Mouse (Mus musculus) heart, embryonic 12.5 days (tissue): ENCODE results near the gene Gm7030. TPM values are rescaled to one million over a fixed set of nuclear protein-coding genes. Genes with fewer than 3 reads are reported as not detected.
"Not testable (repeated sequence)": the region's sequence is repeated elsewhere in the genome, so short reads cannot be mapped to it uniquely, and the experiment has no call there.

Experiments
- ATAC-seq: fragments of 200-750 bp; cut with Nextera tagmentation; 2 replicates; pipeline ENCODE4 v1.8.0; 2017; ENCODE audit warnings: moderate TSS enrichment, moderate library complexity; ENCODE audit not compliant: insufficient number of reproducible peaks, low FRiP score
- H3K27ac ChIP-seq: fragments of 300-500 bp; sonication (generic); 2 replicates; pipeline ENCODE4 v1.5.1; 2016; ENCODE audit warnings: mild to moderate bottlenecking, moderate library complexity; ENCODE audit not compliant: poor library complexity, severe bottlenecking
- H3K27me3 ChIP-seq: fragments of 300-500 bp; sonication (generic); replicated peaks from 2 replicates; pipeline ENCODE4 v1.6.1; 2016; ENCODE audit warnings: mild to moderate bottlenecking, moderate library complexity
- H3K36me3 ChIP-seq: fragments of 300-500 bp; sonication (generic); 2 replicates; pipeline ENCODE4 v1.6.1; 2016; ENCODE audit warnings: mild to moderate bottlenecking, moderate library complexity
- H3K4me1 ChIP-seq: fragments of 300-500 bp; sonication (generic); replicated peaks from 2 replicates; pipeline ENCODE4 v1.6.1; 2016; ENCODE audit warnings: mild to moderate bottlenecking
- H3K4me2 ChIP-seq: fragments of 300-500 bp; sonication (generic); 2 replicates; pipeline ENCODE4 v1.6.1; 2016; ENCODE audit warnings: mild to moderate bottlenecking, moderate library complexity
- H3K4me3 ChIP-seq: fragments of 300-500 bp; sonication (generic); 2 replicates; pipeline ENCODE4 v1.5.1; 2016; ENCODE audit warnings: mild to moderate bottlenecking
- H3K9ac ChIP-seq: fragments of 300-500 bp; sonication (generic); 2 replicates; pipeline ENCODE4 v1.6.1; 2016; ENCODE audit warnings: mild to moderate bottlenecking, moderate library complexity
- H3K9me3 ChIP-seq: fragments of 300-500 bp; sonication (generic); replicated peaks from 2 replicates; pipeline ENCODE4 v1.6.1; 2016; ENCODE audit warnings: mild to moderate bottlenecking, moderate library complexity
- WGBS: fragments of 180-500 bp; shearing (Covaris S2); methylation state at CpG from one replicate; pipeline ENCODE4 v1.1.7; 2016; 5-methylcytosine and 5-hydroxymethylcytosine counted together
- polyA plus RNA-seq: library from polyadenylated mRNA; unstranded; fragments of >200 nt; fragmentation: Nextera tagmentation; extraction: Ambion mirVana; gene quantifications from 2 replicates; pipeline ENCODE4 v1.2.1, GENCODE M21; 2016

The Gm7030 gene
- polyA plus RNA-seq, 1 experiment from 2014 or later: not detected

DNA sequence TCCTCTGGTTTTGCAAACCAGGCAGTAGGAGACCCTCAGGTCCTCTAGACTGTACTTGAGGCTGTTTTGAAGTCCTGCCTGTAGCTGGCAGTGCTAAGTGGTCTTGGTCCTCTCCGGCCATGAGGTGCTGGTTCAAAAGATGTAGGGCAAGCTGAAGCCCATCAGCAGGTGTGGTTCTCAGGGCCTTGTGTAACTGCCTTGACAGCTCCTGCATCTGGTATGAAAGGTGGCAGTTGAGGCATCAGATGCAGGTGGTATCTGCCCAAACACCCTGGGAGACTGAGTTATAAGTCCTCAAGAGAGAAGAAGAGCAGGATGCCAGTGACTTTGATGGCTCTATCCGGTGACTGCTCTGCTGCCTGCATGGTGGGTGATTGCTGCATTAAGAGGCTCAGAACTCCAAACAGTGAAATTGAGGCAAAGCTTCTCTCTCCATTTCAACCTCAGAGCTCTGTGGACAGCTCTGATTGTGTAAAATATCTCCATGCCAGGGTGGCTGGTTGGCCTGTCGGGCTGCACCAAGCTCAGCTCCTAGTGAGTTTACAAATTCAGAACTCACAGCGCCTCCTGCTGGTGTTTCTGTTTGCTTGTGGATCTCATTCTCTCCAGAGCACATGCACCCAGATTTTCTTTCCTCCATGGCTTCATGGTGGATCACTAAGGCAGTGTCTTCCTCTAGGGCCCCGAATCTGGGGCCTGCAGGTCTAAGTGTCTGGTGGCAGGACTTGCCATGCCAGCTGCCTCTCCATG lies 2.5 kb upstream of the Gm7030 start:
- H3K4me3 ChIP-seq: no peak overlapping the region
- H3K9ac ChIP-seq: no peak overlapping the region
- H3K36me3 ChIP-seq: no peaks in the 10 kb centered on the region
- 62% methylated on average over 5 of the region's 5 CpGs for WGBS
- ATAC-seq: no peak
- no peak overlapping the region for H3K4me2 ChIP-seq
- H3K4me1 ChIP-seq: no peaks in the 10 kb centered on the region
- peaks cover 70% of the 10 kb centered on the region for H3K27me3 ChIP-seq
- no peaks in the 10 kb centered on the region for H3K9me3 ChIP-seq
- no peak overlapping the region for H3K27ac ChIP-seq

DNA sequence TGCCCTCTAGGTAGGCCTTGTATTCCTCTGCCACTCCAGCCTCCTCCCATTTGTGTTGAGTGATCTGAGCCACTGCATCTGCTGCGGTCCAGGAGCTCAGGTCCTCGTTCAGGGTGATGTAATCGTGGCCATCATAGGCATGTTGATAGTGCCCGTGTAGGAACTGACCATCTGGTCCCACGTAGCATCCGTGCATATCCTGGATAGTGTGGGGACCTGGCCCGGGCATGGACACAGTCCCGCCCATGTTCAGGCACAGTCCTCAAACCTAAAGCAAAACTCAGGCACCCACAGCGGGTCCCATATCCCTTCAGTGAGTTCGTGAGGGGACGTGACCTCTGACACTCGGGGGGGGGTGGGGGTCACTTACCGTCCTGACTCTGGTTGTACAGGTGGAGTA lies 700 bp downstream of the Gm7030 start:
- WGBS: 50% methylated on average over 12 of the region's 13 CpGs
- H3K36me3 ChIP-seq, H3K4me1 ChIP-seq, H3K9ac ChIP-seq, ATAC-seq, H3K4me2 ChIP-seq, H3K4me3 ChIP-seq, H3K9me3 ChIP-seq, H3K27ac ChIP-seq: not testable (repeated sequence)
- H3K27me3 ChIP-seq: peaks cover 55% of the 10 kb centered on the region

DNA sequence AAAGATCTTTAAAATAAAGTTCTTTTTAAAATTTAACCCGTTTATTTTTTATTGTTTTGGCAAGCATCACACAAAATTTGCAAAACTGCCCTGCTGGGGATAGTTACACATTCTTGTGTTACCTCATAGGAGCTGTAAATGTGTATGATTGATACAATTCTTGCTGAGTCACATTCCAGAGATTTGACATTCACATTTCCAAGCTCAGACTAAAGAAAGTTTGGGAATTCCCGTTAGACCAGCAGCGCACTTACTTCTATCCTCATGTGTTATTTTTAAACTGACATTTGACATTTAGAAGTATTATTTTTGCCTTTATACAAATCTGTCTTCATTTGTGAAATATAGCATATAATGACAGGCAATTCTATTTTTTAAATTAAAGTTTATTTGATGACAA lies 5.1 kb downstream of the Gm7030 start:
- WGBS: 70% methylated on average over 3 of the region's 3 CpGs
- H3K27me3 ChIP-seq: peaks cover 56% of the 10 kb centered on the region
- H3K27ac ChIP-seq, ATAC-seq, H3K36me3 ChIP-seq, H3K9ac ChIP-seq, H3K9me3 ChIP-seq, H3K4me3 ChIP-seq, H3K4me1 ChIP-seq, H3K4me2 ChIP-seq: not testable (repeated sequence)

DNA sequence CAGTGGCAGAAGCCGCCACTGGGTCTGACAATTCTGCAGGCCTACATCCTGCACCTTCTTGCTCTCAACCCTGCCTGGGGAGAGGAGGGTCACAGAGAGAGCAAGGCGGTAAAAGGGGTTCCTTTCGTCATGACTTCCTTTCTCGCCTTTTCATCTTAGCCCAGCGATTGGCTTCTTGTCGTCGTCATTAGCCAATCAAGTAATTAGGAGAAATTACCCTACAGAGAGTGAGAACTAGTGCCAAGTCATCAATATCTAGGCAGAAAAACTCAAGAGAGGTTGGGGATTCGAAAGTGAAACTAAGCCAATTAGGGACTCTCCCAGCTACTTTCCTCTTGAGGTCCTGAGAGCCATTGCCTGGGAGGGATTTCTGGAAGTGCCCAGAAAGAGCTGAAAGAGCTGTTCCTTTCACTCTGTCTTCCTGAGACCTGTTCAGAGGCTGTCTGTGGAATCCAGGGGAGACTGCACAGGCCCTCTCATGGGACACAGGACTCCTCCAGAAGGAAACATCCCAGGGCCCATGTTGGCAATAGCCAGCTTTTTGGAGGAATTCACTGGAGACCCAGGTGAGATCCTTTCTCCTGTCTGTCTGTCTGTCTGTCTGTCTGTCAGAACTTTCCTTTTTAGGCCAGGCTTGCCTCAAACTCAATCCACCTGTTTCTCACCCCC lies 7.7 kb downstream of the Gm7030 start, which contains the start of gene Gm19684:
Gene Gm19684 (plus strand): TSS at position 327 of the 669 bp plus-strand sequence.
- ATAC-seq: peak; percentile 53
- H3K36me3 ChIP-seq, H3K27ac ChIP-seq, H3K9me3 ChIP-seq, H3K4me1 ChIP-seq, H3K9ac ChIP-seq: not testable (repeated sequence)
- peak within 1 kb of the TSS; percentile 52 for H3K4me2 ChIP-seq
- peaks cover 57% of the 10 kb centered on the region for H3K27me3 ChIP-seq
- WGBS: 7% methylated on average over 8 of the region's 8 CpGs
- H3K4me3 ChIP-seq: peak within 1 kb of the TSS; percentile 29

DNA sequence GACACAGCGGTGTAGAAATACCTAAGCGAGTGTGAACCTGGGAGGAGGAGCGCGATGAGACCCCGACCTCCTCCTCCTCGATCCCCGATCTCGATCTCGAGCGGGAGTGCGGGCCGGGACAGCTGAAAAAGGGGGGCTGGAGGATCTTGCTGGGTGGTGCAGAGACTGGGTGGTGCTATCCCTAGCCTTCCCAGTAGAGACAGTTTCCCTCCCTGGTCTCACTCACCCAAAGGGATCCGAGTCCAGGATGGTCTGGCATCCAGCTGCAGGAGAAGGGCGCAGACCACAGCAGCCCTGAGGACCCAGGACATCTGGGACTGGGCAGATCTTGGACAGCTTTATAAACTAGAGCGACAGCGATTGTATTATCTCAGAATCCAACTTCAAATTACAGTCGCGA lies 8.4 kb downstream of the Gm7030 start:
- H3K36me3 ChIP-seq, H3K27ac ChIP-seq, H3K4me1 ChIP-seq, H3K9ac ChIP-seq, H3K9me3 ChIP-seq: not testable (repeated sequence)
- Histone ChIP-seq H3K27me3 (peaks cover 62% of the 10 kb centered on the region), H3K4me2 (peak overlapping the region; percentile 52), H3K4me3 (peak overlapping the region; percentile 29)
- WGBS: 18% methylated on average over 18 of the region's 18 CpGs
- 0 out of 2 replicates have a peak, but pooled peaks have one; percentile 48 for ATAC-seq

DNA sequence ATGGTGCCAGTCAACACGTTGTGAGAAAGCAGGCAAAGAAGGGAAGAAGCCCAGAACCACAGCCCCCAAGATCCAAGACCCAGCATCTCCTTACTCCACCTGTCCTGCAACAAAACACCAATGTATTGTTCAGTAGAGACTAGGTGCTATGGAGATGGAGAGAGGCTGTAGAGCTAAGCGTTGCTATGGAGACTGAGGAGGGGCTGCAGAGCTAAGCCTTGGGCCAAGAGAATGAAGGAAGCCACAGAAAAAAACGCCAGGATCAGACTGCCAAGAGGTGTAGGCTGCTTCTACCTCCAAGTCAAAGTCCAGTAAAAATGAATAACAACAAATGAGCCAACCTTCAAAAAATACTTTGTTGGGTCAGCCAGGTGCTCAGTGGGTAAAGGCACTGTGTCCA lies 12.7 kb downstream of the Gm7030 start:
- 19% methylated on average over 3 of the region's 3 CpGs for WGBS
- not testable (repeated sequence) for H3K4me3 ChIP-seq, H3K9ac ChIP-seq, H3K27ac ChIP-seq, H3K4me1 ChIP-seq, H3K9me3 ChIP-seq, H3K36me3 ChIP-seq, ATAC-seq, H3K4me2 ChIP-seq
- H3K27me3 ChIP-seq: peaks cover 59% of the 10 kb centered on the region

DNA sequence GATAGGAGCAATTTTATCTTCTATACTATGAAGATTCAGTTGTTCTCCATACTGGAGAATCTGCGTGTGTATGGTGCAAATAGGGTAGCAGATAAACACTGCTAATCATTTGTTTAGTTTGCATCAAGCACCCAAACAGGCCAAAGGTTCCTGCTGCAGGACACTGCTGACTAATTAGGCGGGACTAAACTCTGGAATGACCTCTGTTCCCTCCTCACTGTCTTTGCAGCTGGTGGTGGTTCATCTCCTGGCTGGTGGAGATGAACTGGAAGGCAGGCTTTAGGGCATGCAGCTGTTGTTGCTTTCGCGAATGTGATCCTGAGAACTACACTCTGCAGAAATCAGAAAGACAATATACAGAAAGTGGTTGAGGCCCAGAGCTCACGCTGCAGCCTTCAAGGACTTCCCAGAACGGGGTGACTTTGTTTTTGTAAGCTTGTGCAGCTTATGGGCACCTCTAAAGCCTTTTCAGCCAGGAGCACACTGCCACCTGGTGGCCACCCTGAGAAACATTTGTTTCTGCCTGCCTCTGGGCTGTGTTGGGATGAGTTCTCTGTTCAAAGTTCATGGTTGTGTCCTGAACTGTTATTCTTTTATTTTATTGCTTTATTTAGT lies 15.1 kb downstream of the Gm7030 start:
- 17% methylated on average over 6 of the region's 6 CpGs for WGBS
- H3K4me3 ChIP-seq, H3K4me2 ChIP-seq, H3K36me3 ChIP-seq, H3K9me3 ChIP-seq, H3K27ac ChIP-seq, H3K4me1 ChIP-seq, ATAC-seq, H3K9ac ChIP-seq: not testable (repeated sequence)
- H3K27me3 ChIP-seq: peaks cover 59% of the 10 kb centered on the region

DNA sequence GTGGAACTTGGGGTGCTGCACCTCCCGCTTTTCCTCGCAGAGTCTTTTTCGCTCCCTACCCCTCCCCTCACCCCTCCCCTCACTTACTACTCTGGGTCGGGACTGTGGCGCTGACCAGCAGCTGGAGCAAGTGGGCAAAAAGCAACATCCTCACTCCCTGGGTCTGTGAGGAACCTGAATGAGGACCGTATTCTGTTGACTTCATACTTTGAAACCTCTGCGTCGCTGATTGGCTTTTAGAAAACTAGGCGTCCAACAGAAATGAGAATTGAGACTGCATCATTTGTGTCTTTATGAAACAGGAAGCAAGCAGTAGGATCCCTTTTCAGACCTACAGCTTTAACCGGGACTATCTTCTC lies 17.7 kb downstream of the Gm7030 start:
- H3K4me1 ChIP-seq, H3K9me3 ChIP-seq, ATAC-seq, H3K36me3 ChIP-seq, H3K27ac ChIP-seq: not testable (repeated sequence)
- peak overlapping the region; percentile 84 for H3K4me2 ChIP-seq
- peaks cover 57% of the 10 kb centered on the region for H3K27me3 ChIP-seq
- WGBS: 2% methylated on average over 10 of the region's 10 CpGs
- 0 out of 2 replicates have a peak overlapping the region, but pooled peaks have one; percentile 58 for H3K9ac ChIP-seq
- peak overlapping the region; percentile 43 for H3K4me3 ChIP-seq

DNA sequence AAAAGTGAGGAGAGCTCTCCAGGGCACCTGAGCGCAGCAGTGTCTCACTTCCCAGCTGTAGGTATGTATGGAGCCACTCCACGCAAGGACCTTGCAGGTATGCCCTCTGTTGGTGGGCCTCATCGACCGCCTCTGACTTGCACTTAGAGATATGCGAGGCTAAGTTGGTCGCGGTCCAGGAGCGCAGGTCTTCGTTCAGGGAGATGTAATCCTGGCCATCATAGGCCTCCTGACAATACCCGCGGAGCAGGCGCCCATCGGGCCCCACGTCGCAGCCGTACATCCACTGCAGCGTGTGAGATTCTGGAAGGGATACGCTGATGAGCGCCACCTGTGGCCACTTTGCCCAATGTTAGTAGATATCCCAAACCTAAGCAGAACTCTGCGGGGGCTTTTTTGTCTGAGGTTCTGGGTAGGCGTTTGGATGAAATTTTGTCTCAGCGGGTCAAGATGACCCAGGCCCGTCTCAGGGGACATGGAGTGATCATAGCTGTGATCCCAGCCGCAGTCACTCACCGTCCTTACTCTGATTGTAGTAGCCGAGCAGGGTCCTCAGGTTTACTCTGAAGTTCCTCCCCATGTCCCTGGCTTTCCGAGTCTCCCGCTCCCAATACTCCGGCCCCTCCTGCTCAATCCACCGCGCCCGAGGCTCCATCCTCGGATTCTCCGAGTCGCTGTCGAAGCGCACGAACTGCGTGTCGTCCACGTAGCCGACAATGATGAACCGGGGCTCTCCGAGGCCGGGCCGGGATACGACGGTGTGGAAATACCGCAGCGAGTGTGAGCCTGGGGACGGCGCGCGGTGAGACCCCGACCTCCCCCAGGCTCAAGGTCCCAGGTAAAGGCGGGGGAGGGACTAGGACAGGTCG lies 18.4 kb downstream of the Gm7030 start:
- not testable (repeated sequence) for H3K4me1 ChIP-seq, H3K27ac ChIP-seq, H3K36me3 ChIP-seq, H3K9me3 ChIP-seq
- Histone ChIP-seq H3K27me3 (peaks cover 52% of the 10 kb centered on the region), H3K4me3 (peak overlapping the region; percentile 43), H3K9ac (peak overlapping the region; percentile 58; the same call in 1 of the 2 replicates), H3K4me2 (peak overlapping the region; percentile 84)
- ATAC-seq: peak; percentile 45; the same call in 1 of the 2 replicates
- WGBS: 2% methylated on average over 57 of the region's 57 CpGs

DNA sequence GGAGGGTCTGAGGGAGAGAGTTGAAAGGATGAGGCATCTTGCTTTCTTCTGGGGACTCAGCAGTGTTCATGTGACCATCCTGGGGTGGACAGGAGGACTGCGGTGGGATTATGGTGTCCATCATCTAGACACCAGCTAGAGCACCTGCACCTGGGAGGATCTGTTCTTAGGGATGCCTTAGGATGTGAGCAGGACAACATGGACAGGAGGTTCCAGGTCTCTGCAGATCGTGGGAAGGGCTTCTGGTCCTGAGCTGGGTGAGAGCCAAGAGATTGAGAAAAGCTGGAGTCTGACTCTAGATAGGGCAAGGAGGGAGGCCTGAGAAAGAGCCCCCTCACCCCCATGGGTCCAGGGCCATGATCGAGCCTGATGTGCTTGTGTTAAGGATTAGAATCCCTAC lies 19.1 kb downstream of the Gm7030 start:
- H3K36me3 ChIP-seq, H3K4me2 ChIP-seq, H3K4me3 ChIP-seq, ATAC-seq, H3K27ac ChIP-seq, H3K9ac ChIP-seq, H3K4me1 ChIP-seq, H3K9me3 ChIP-seq: not testable (repeated sequence)
- 45% methylated on average over 3 of the region's 3 CpGs for WGBS
- peaks cover 51% of the 10 kb centered on the region for H3K27me3 ChIP-seq

DNA sequence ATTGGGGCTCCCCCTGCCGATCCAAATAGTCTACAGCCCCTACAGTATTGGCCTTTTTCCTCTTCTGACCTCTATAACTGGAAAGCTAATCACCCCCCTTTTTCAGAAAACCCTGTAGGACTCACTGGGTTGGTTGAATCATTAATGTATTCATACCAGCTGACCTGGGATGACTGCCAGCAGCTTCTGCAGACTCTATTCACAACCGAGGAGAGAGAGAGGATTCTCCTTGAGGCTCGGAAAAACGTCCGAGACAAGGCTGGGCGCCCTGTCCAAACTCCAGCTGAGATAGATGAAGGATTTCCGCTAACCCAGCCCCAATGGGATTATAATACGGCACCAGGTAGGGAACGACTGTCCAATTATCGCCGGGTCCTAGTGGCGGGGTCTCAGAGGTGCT lies 27.1 kb downstream of the Gm7030 start:
- 86% methylated on average over 12 of the region's 12 CpGs for WGBS
- not testable (repeated sequence) for ATAC-seq, H3K4me3 ChIP-seq, H3K4me2 ChIP-seq, H3K4me1 ChIP-seq, H3K27ac ChIP-seq, H3K36me3 ChIP-seq, H3K9me3 ChIP-seq, H3K27me3 ChIP-seq, H3K9ac ChIP-seq
